Mouse (Mus musculus): Measurements from ENCODE around the gene Arpc4.

Gene Arpc4

DNA sequence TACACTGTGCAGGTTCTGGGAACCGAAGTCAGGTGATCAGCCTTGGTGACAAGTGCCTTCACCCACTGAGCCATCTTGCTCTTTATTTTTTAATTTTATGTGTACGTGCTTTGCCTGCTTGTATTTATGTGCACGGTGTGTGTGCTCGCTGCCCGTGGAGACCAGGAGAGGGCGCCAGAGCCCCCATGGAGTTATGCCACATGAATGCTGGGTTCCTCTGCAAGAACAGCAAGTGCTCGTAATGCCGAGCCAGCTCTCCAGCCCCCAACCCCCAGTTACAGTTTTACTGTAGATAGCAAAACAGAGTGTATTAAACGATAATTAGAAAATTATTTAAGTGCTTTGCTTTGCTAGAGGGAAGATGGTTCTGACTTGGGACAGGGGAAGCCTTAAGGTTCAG is 28.8 kb downstream of the Arpc4 start:
- no peak for DNase-seq

DNA sequence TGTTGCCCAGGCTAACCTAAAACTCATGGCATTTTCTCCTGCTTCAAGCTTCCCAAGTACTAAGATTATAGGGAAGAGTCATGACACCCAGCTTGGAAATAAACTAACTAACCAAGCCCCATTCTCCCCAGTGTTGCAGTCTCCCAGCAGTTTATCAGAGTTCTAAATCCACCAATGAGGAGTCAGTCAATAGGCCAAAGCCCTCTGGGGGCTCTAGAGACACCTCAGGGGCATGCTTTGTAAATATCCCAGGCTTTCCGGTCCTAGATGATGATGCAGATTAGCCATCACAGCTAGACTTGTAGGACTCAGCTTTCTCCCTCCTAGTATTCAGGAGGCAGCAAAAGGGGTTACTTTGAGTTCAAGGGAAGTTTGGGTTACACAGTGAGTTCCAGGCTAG is 32.1 kb downstream of the Arpc4 start:
- DNase-seq = no peak

DNA sequence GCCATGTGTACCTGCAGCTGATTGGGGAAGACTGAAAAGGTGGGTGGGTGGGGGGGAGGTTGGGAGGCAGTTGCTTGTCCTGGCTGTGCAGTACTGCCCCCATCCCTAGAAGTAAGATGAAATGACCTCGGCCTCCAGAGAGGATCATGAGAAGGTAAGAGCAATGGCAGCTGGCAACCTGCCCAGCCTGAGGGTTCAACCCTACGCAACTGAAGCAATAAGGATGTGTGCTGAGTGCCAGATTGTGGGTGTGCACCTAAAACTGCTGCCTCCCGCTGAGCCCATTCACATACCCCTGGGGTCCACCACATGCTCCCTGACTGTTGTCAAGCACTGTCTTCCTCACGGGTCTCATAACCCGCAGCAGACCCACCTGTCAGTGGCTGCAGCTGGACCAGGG is 38.5 kb downstream of the Arpc4 start:
- no peak for DNase-seq

DNA sequence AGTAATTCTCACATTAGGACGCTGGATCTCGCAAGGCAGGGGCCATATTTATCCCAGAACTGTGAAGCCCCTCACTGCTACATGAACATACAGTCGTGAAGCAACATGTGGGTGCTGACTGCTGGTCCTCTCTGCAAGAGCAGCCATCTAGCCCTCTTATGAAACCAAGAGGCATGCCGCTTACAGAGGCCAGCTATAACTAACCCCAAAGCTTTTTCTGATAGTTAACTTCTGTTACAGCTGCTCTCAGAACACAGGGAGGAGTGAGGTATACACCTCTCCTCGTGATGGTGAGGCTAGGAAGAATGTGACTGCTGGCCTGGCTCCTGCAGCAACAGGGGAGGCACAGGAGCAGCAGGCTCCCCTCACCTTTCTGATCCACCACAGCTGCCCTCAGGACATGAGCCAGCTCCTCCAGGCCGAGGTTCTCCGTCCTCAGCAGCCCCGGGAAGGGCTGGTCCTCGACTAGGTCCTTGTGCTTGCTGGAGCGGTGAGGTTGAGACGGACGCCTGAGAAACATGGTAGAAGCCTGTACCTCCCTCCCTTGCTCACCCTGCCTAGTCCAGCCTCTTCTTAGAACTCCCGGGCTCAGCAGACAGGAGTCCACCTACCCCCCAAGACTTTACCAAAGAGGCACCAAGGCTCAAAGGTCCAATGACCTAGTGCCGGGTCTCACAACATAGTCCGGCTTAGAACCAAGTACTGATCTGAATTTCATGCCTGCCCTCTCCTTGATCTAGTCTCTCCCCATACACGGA is 40.7 kb downstream of the Arpc4 start:
- no peak for DNase-seq

DNA sequence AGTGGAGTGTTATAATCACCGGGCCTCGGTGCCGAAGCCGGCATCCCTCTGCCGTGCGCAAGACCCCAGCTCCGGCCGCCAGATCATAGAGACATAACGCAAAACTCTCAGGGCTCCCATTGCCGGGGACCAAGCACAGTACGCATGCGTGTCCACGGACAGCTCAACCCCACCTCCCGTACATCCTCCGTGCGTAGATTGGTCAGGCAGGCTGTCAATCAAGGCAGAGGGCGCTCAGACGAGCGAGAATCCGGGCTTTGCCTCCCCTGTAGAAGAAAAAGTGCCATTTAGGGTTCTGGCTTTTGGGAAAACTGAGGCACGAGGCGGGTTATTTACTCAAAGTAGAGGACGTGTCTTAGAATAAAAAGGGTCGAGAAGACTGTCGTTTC is 41.3 kb downstream of the Arpc4 start, which contains the start of gene Rpusd3:
Rpusd3 (minus strand) TSS at position 142 of the 389 bp plus-strand sequence.
- peak; percentile 99 for DNase-seq

GRCm38 (mm10) chr6:113423000-113423399 is 45.1 kb downstream of the Arpc4 start:
- DNase-seq = no peak

DNA sequence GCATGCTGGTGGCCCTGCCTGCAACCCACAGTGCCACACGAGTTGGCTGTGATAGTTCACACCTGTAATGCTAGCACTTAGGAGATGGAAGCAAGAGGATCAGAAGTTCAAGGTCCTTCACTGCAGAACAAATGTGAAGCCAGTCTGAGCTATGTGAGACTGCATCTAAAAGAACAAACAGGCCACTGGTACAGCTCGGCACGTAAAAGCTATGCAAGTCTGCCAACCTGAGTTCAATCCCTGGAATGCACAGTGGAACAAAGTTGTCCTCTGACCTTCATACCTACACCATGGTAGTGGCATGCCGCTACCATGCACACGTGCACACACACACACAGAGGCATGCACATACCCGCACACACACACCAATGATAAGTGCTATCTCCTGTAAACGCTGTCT is 46.3 kb downstream of the Arpc4 start:
- DNase-seq = no peak

- no peak for DNase-seq
These were observed 48.8 kb downstream of the Arpc4 start for GRCm38 (mm10) chr6:113426696-113427095.

- DNase-seq = peak; percentile 61
These were observed 49.5 kb downstream of the Arpc4 start for GRCm38 (mm10) chr6:113427397-113427796.

GRCm38 (mm10) chr6:113428006-113428405 is 50.1 kb downstream of the Arpc4 start:
- no peak for DNase-seq

DNA sequence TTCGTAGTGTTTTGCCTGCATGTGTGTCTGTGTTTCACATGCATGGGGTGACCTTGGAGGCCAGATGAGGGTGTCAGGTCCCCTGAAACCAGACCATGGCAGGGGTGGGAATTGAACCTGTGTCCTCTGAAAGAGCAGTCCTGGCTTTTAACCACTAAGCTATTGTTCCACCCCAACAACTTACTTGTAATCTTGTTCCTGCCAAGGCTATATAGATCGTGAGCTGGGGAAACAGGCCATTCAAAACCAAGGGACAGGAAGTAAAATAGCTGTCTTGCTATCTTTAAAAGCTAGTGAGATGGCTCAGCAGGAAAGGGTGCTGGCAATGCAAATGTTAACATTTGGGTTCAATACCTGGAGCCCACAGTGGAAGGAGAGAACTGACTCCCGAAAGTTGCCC is 52.0 kb downstream of the Arpc4 start:
- DNase-seq = no peak

GRCm38 (mm10) chr6:113430846-113431245 is 52.9 kb downstream of the Arpc4 start:
- DNase-seq = no peak

GRCm38 (mm10) chr6:113431801-113432200 is 53.9 kb downstream of the Arpc4 start:
- no peak for DNase-seq

DNA sequence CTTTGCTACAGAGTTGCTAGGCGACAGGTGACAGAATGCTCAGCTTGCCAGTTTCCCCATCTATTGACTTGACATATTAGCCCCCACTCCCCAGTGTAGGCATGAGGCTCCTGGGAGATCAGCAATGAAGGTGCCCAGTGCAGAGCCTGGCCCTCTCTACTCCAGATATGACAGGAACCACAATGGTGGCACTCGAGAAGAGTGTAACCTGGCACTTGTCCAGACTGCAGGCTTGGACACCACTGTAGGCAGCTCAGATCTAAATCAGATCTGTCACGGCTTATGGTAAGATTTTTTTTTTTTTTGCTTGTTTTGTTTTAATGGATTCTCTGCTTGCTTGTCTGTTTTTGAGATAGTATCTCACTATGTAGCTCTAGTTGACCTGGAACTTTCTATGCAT is 55.7 kb downstream of the Arpc4 start:
- DNase-seq = no peak

DNA sequence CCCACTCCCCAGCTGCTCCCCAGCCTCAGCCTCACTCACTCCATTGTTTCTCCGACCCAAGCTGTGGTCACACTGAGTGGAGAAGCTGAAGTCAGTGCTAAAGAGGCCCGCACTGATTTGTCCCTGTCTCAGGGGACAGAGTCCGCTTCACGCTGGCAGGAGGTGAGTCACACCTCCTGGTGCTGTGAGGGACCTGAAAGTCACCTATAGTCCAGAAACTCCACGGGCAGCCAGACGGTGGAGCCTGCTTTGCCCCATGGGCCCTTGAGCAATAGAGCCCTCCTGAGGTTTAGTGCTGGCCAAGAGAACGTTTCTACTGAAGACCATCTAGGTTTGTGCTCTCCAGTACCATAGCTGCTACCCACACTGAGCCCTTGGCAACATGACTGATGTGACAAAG is 56.8 kb downstream of the Arpc4 start:
- no peak for DNase-seq

GRCm38 (mm10) chr6:113435664-113436205 is 57.8 kb downstream of the Arpc4 start, which contains the start of gene Cidec:
Gene Cidec, minus strand, starts transcription at chr6:113435760.
- DNase-seq = no peak

DNA sequence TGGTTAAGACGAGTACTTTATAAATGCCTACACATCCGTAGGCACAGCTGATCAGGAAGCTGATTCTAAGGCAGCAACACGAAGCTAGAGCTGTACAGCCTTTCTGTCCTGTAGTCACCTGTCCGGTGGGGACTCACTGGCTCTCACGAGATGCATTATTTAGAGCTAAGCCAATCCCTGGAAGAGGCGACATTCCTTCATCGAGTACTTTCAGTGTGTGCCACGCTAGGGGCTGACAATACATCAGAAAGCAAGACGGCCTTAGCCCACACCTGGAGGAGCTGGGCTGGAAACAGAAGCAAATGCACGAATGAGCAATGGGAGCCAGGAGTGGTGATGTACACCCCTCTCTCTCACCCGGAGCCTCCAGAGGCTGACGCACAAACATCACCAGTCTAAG is 59.2 kb downstream of the Arpc4 start:
- DNase-seq = no peak

DNA sequence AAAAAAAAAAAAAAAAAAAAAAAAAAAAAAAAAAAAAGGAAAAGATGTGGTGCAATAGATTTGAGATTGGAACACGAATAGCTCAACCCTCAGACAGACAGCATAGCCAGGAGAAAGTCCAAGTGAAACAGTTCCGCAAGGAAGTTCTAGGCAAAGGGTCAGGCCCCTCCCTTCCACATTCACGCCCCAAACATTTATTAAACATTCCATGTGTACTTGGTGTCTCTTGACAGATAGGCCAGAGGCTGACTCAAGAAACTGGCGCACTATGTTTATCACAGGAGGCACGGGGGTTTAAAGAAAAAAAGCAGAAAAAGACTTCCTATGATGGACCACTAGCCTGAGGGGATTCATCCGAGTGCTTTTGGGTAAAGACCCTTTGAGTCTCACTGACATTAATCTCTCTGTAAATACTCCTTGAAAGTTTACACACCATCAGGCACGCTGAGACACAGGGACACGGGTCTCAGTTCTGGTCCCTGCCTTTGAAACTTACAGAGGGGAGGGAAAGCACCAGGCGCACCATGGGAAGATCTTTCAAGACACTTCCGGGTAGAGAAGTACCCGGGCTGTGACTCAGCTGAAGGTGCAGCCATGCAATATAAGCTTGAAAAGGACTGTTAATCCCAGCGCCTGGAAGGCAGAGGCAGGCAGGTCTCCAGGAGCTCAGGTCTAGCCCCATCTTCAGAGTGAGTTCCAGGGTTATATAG is 61.0 kb downstream of the Arpc4 start:
- no peak for DNase-seq

Data from lung, postnatal 10 days (tissue).